Mouse (Mus musculus) stomach, postnatal 0 days (tissue): ENCODE measurements around the gene Bcar3. TPM values are rescaled to one million over a fixed set of nuclear protein-coding genes. Genes with fewer than 3 reads are reported as not detected.

Source experiments
- ATAC-seq: fragments of 200-750 bp; cut with Nextera tagmentation; 2 replicates; pipeline ENCODE4 v1.8.0; 2017; ENCODE audit not compliant: low FRiP score, low TSS enrichment
- DNase-seq: peaks from one replicate; pipeline ENCODE4 v3.0.0-alpha.2; 2016; ENCODE audit warnings: low spot score
- H3K27ac ChIP-seq: fragments of 300-500 bp; sonication (generic); replicated peaks from 2 replicates; pipeline ENCODE4 v1.5.1; 2014; ENCODE audit warnings: mild to moderate bottlenecking, control low read depth
- H3K27me3 ChIP-seq: fragments of 300-500 bp; sonication (generic); 2 replicates; pipeline ENCODE4 v1.6.1; 2014; ENCODE audit warnings: low read length; ENCODE audit not compliant: control insufficient read depth, insufficient read depth
- H3K36me3 ChIP-seq: fragments of 300-500 bp; sonication (generic); 2 replicates; pipeline ENCODE4 v1.6.1; 2014; ENCODE audit warnings: low read length, mixed read lengths; ENCODE audit not compliant: control insufficient read depth, insufficient read depth
- H3K4me1 ChIP-seq: fragments of 300-500 bp; sonication (generic); replicated peaks from 2 replicates; pipeline ENCODE4 v1.6.1; 2014; ENCODE audit warnings: antibody characterized with exemption; ENCODE audit not compliant: control insufficient read depth, insufficient read depth
- H3K4me2 ChIP-seq: fragments of 300-500 bp; sonication (generic); replicated peaks from 2 replicates; pipeline ENCODE4 v1.6.1; 2014; ENCODE audit warnings: low read depth, mild to moderate bottlenecking, control low read depth, moderate library complexity
- H3K4me3 ChIP-seq: fragments of 300-500 bp; sonication (generic); 2 replicates; pipeline ENCODE4 v1.5.1; 2014; ENCODE audit warnings: low read depth, low read length, control low read depth
- H3K9ac ChIP-seq: fragments of 300-500 bp; sonication (generic); 2 replicates; pipeline ENCODE4 v1.6.1; 2014; ENCODE audit warnings: mild to moderate bottlenecking, low read length, control low read depth, mixed read lengths
- H3K9me3 ChIP-seq: fragments of 300-500 bp; sonication (generic); 2 replicates; pipeline ENCODE4 v1.6.1; 2016; ENCODE audit warnings: low read length; ENCODE audit not compliant: control insufficient read depth
- CTCF ChIP-seq: IDR thresholded peaks from 2 replicates; pipeline ENCODE4 v1.5.1; 2016; ENCODE audit warnings: antibody characterized with exemption, low read depth, mild to moderate bottlenecking, moderate library complexity
- EP300 ChIP-seq: optimal IDR thresholded peaks from 2 replicates; pipeline ENCODE3; 2016; ENCODE audit warnings: antibody characterized with exemption
- WGBS: fragments of 180-500 bp; shearing (Covaris S2); extraction: QIAGEN DNeasy Blood & Tissue Kit; methylation state at CpG from one replicate; pipeline ENCODE4 v1.1.7; 2014; 5-methylcytosine and 5-hydroxymethylcytosine counted together
- polyA plus RNA-seq: library from polyadenylated mRNA; unstranded; fragments of >200 nt; fragmentation: Nextera tagmentation; extraction: Ambion mirVana; gene quantifications from 2 replicates; pipeline ENCODE4 v1.2.1, GENCODE M21; 2015

The Bcar3 gene
- polyA plus RNA-seq, 1 experiment from 2014 or later: 12.6 TPM

GRCm38 (mm10) chr3:122376412-122376831 is 82.5 kb downstream of the Bcar3 start:
- Histone ChIP-seq H3K4me2 (no peak overlapping the region), H3K27me3 (no peaks in the 10 kb centered on the region), H3K9me3 (no peaks in the 10 kb centered on the region), H3K36me3 (no peaks in the 10 kb centered on the region), H3K4me1 (no peaks in the 10 kb centered on the region), H3K4me3 (no peak overlapping the region), H3K9ac (no peak overlapping the region), H3K27ac (no peak overlapping the region)
- WGBS: 50% methylated on average over 10 of the region's 10 CpGs
- TF ChIP-seq EP300: no peak
- TF ChIP-seq CTCF: no peak
- DNase-seq: no peak
- no peak for ATAC-seq

- DNase-seq: no peak
Measured at GRCm38 (mm10) chr3:122376841-122377464, 83.0 kb downstream of the Bcar3 start.

GRCm38 (mm10) chr3:122378634-122379033 is 84.7 kb downstream of the Bcar3 start:
- Histone ChIP-seq H3K9me3 (no peaks in the 10 kb centered on the region), H3K4me1 (no peaks in the 10 kb centered on the region), H3K4me3 (no peak overlapping the region), H3K4me2 (no peak overlapping the region), H3K27ac (no peak overlapping the region), H3K9ac (no peak overlapping the region), H3K27me3 (no peaks in the 10 kb centered on the region), H3K36me3 (no peaks in the 10 kb centered on the region)
- TF ChIP-seq EP300: no peak
- ATAC-seq: no peak
- no peak for DNase-seq
- 59% methylated on average over 6 of the region's 6 CpGs for whole genome bisulfite sequencing

More at GRCm38 (mm10) chr3:122376841-122377464, 83.0 kb downstream of the Bcar3 start:
- no peak overlapping the region for H3K4me3 ChIP-seq
- H3K4me2 ChIP-seq: no peak overlapping the region
- no peak for ATAC-seq
- no peaks in the 10 kb centered on the region for H3K4me1 ChIP-seq
- H3K27me3 ChIP-seq: no peaks in the 10 kb centered on the region
- H3K27ac ChIP-seq: no peak overlapping the region
- WGBS: 49% methylated on average over 8 of the region's 8 CpGs
- H3K9ac ChIP-seq: no peak overlapping the region
- TF ChIP-seq CTCF: no peak
- no peak for TF ChIP-seq EP300
- H3K9me3 ChIP-seq: no peaks in the 10 kb centered on the region
- no peaks in the 10 kb centered on the region for H3K36me3 ChIP-seq

GRCm38 (mm10) chr3:122380776-122381175 is 86.8 kb downstream of the Bcar3 start:
- DNase-seq (no peak), ATAC-seq (no peak)
- Histone ChIP-seq H3K27ac (no peak overlapping the region), H3K9ac (no peak overlapping the region), H3K4me3 (no peak overlapping the region), H3K4me1 (no peaks in the 10 kb centered on the region), H3K27me3 (no peaks in the 10 kb centered on the region), H3K9me3 (no peaks in the 10 kb centered on the region), H3K36me3 (no peaks in the 10 kb centered on the region), H3K4me2 (no peak overlapping the region)
- TF ChIP-seq EP300 (no peak), CTCF (no peak)
- 60% methylated on average over 5 of the region's 5 CpGs for WGBS

GRCm38 (mm10) chr3:122381591-122381990 is 87.7 kb downstream of the Bcar3 start:
- no peak for TF ChIP-seq EP300
- no peak for TF ChIP-seq CTCF
- no peaks in the 10 kb centered on the region for H3K36me3 ChIP-seq
- no peak for DNase-seq
- no peaks in the 10 kb centered on the region for H3K4me1 ChIP-seq
- H3K9me3 ChIP-seq: no peaks in the 10 kb centered on the region
- no peak overlapping the region for H3K9ac ChIP-seq
- no peak overlapping the region for H3K4me2 ChIP-seq
- ATAC-seq: no peak
- no peaks in the 10 kb centered on the region for H3K27me3 ChIP-seq
- WGBS: 80% methylated on average over 3 of the region's 3 CpGs
- H3K4me3 ChIP-seq: no peak overlapping the region
- H3K27ac ChIP-seq: no peak overlapping the region

- no peak for ATAC-seq
- Histone ChIP-seq H3K36me3 (no peaks in the 10 kb centered on the region), H3K9me3 (no peaks in the 10 kb centered on the region), H3K9ac (no peak overlapping the region), H3K27me3 (no peaks in the 10 kb centered on the region), H3K4me2 (no peak overlapping the region), H3K4me1 (no peaks in the 10 kb centered on the region), H3K27ac (no peak overlapping the region), H3K4me3 (no peak overlapping the region)
- DNase-seq: no peak
- 86% methylated on average over 5 of the region's 5 CpGs for WGBS
- TF ChIP-seq EP300: no peak
- TF ChIP-seq CTCF: no peak
Measured at GRCm38 (mm10) chr3:122386444-122386843, 92.5 kb downstream of the Bcar3 start.
